Mouse (Mus musculus) layer of hippocampus, postnatal 36 days (tissue): ENCODE measurements around the gene Brd3. TPM values are rescaled to one million over a fixed set of nuclear protein-coding genes. Genes with fewer than 3 reads are reported as not detected.

Experiments used
- DNase-seq, 2 experiments: peaks; one replicate each; pipeline ENCODE4 v3.0.0; 2022
- total RNA-seq, 2 experiments: library from RNA; stranded (reverse); gene quantifications; 2 replicates each; pipeline ENCODE4 v1.2.3; 2021

The Brd3 gene
- total RNA-seq, 2 experiments from 2014 or later, result 54.5 to 56.6 TPM

DNA sequence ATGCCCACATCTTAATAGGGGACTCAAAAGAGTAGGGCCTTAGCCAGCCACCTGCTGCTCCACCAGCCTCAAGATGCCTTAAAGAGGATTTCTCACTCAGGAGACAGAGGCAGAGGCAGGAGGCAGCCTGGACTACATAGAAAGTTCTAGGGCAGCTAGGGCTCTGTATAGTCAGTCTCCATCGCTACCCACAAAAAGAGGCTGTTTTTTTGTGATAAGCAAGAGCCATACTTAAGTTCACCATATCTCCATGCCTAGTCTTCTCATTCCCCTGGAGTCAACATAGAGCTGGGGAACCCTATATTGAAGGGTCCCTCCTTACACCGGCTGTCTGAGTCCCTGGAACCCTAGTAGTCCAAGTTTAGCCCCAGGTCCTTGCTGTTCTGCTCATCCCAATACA is 36.9 kb downstream of the Brd3 start:
- DNase-seq, result no peak

DNA sequence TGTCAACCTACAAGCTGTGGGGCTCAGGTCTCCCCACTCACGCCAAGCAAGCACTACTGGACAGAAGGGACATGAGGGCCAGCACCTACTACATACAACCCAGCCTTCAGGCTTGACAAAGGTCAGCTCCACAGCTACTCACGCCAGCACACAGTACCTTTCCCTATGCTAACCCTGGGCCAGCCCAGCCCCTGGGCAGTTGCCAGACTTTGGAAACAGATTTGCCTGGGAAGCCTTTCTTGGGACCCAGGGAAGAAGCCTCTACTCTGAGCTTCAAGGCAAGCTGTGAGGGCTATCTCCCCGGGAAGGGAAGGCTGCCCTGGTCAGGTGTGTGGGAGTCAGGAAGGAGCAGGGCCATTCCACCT is 37.5 kb downstream of the Brd3 start:
- DNase-seq, result no peak

DNA sequence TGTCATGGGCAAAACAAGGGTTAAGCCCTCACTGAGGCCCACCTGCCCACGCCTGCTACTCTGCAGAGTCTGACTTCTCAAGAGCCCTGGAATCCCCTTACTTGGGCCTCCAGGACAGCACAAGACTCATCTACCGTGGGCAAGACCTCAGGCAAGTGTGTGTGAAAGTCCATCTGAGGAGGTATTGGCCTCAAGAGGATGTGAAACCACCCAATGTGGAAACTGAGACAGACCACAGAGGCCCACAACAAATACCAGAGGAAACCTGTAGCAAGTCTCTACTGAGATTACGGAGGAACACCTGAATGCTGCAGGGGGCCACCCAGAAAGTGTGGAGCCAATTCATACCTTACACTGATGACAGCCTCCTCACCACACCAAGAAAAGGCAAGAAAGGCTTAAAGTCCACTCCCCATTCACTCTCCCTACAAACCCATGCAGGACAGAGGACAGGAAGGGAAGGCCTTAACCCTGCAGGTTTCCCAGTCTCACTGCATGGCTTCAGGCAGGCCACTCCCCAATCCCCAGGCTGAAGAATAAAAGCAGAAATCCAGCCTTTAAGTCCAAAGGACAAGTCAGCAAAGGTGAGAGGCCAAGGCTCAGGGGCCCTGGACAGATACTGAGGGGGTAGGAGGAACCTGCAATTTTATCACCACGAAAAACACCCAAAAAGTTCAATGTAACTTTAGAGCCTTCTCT is 38.0 kb downstream of the Brd3 start:
- no peak for DNase-seq

DNA sequence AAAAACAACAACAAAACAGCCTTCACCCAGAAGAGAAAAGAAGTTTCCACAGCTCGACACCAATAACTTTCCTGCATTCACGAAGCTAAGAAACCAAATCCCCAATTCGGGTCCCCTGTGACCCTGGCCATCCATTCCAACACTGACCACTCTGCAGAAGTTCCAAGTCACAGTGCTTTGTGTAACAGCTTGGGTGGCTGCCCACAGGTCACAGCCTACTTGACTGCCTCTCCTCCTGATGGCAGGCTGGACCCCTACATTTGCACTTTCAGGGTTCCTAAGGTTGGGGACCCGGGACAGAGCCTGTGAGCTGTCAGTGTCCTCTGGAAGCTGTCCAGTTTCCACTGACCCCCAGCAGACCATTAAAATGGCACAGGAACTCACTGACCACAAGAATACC is 44.6 kb downstream of the Brd3 start:
- no peak for DNase-seq

- DNase-seq, result no peak
Observed at GRCm38 (mm10) chr2:27461881-27462660, 45.4 kb downstream of the Brd3 start.

GRCm38 (mm10) chr2:27460651-27461050 is 46.8 kb downstream of the Brd3 start:
- DNase-seq, result no peak

GRCm38 (mm10) chr2:27460163-27460562 is 47.3 kb downstream of the Brd3 start:
- DNase-seq, result no peak

- DNase-seq, result no peak
Observed at GRCm38 (mm10) chr2:27459735-27460134, 47.7 kb downstream of the Brd3 start.

DNA sequence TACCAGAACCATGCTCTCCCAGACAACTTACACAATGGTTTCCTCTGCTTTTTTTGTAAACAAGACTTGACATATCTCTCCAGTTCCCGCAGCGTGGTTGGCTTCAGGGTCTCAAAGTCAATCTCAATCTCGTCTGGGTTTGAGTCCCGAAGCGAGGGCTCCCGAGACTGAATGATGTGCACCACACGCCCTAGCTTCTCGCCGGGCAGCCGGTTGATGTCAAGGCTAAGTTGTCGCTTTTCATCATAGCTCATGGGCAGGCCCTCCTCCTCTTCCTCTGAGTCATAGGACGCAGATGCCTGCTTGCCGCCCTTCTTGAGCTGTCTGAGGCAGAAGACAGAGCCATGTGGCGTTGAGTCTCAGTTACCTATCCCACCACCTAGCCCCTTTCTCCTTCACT is 57.2 kb downstream of the Brd3 start:
- DNase-seq, result no peak

DNA sequence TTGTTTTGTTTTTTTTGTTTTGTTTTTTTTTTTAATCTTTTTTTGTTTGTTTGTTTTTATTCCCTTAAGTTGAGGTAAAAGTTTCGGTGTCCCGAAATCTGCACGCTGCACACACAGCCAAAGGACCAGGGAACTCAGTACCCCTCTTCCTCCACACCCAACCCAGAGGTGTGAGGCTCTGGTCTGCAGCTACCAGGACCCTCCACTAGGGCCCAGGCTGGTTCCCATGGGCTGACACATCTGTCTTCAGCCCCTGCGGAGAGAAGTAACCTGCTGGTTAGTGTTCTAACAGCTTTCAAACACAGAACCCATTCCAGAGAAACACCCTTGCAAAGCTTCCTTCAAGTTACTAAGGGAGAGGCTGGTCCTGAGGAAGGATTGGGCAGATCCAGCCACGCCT is 59.7 kb downstream of the Brd3 start:
- DNase-seq, result no peak

DNA sequence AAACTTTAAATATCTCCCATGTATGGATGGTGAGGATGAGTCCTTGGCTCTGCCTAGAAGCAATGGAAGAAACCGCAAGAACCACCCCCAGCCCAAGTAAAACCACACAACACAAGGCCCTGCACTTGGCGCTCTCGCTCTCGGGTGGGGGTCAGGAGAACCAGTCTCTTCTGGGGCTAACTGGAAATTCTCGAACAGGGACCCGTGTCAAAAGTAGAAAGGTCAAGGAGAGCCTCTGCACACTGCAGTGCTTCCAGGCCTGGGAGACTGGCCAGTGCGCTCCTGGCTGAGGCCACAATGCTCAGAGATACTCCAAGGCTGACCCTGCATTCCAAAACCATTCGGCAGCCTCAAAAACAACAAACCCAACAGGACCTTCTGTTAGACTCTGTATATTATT is 60.6 kb downstream of the Brd3 start:
- no peak for DNase-seq

- no peak for DNase-seq
Observed at GRCm38 (mm10) chr2:27445910-27446309, 61.6 kb downstream of the Brd3 start.

DNA sequence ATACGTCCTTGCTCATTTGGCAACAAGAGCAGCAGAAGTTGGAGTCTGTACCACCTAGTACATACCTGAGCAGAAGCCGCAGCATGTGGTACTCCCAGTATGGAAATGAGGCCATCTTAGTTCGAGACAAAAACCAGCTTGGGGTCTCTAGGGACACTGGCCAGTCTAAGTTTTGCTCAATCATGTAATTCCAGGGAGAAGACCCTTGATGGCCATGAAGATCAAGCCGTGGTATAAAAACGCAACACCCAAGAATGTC is 64.1 kb downstream of the Brd3 start:
- no peak for DNase-seq

- no peak for DNase-seq
Observed at GRCm38 (mm10) chr2:27442708-27443449, 64.6 kb downstream of the Brd3 start.

- peak; percentile 94 for DNase-seq
Observed at GRCm38 (mm10) chr2:27441767-27442707, 65.4 kb downstream of the Brd3 start, which contains the start of gene Brd3os. Brd3os (plus strand) TSS chr2:27442324.

DNA sequence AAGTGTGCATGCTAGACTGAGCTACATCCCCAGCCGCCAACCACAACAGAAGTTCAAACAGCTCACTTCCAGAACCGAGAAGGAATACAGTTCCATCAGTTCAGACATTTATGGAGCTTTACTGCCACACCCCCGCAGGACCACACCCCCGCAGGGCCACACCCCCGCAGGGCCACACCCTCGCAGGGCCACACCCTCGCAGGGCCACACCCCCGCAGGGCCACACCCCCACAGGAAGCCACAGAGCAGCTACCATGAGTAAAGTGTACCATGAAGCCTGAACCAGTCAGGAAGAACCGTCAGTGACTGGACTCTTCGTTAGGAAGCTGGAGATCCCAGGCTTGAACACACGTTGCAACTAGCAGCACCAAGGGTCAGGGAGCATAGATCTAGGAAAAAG is 69.2 kb downstream of the Brd3 start:
- no peak for DNase-seq

- no peak for DNase-seq
Observed at GRCm38 (mm10) chr2:27437876-27438275, 69.6 kb downstream of the Brd3 start.

DNA sequence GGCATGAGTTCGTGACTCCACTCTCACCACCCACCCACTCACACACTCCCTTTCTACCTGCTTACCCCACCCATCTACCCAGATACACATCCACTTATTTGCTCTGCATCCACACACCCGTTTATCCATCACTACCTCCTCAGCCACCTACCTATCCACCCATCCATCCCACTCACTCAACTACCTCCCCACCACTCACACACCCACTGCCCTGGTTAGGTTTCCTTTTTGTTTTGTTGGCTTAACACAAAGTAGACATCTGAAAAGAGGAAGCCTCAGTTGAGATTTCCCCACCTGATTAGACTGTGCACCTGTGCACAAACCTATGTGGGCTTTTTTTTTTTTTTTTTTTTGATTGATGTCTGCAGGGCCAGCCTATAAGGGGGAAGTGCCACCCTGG is 74.9 kb downstream of the Brd3 start:
- no peak for DNase-seq

DNA sequence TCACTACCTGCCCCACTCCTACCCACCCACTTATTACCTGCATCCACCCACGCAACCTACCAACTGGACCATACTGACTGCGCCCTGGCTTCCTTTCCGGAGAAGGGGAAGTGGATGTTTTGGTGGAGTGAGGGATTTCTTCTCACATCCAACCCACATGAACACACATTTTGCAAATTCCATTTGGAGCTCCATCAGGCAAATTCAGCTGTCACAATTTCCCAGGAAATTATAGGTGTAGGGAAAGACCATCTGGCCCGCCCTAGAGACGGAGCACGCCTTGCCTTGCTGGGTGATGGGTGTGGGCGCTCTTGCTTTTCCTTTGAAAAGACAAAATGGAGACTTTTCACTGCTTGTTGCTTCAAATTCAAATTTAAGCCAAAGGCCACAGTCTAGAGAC is 76.8 kb downstream of the Brd3 start:
- DNase-seq, result peak; percentile 50 to 52

DNA sequence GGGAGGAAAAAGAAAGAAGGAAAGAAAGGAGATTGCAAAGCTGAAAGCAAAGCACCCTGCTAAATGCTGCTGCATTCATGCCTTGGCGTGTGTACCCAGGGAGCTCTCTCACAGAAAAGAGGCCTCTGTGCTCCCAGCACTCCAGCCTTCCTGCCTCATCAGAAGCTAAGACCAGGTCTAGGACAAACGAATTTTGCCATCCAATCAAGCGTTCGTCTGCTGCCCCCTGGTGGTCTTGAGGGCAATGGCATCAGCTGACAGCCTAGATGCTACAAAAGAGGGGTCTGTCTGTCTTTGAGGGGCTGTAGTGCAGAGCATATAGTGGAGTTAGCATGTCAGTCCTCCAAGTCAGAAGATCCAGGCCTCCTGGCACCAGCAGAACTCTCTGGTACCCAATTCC is 79.4 kb downstream of the Brd3 start:
- DNase-seq, result peak; percentile 79 to 83

DNA sequence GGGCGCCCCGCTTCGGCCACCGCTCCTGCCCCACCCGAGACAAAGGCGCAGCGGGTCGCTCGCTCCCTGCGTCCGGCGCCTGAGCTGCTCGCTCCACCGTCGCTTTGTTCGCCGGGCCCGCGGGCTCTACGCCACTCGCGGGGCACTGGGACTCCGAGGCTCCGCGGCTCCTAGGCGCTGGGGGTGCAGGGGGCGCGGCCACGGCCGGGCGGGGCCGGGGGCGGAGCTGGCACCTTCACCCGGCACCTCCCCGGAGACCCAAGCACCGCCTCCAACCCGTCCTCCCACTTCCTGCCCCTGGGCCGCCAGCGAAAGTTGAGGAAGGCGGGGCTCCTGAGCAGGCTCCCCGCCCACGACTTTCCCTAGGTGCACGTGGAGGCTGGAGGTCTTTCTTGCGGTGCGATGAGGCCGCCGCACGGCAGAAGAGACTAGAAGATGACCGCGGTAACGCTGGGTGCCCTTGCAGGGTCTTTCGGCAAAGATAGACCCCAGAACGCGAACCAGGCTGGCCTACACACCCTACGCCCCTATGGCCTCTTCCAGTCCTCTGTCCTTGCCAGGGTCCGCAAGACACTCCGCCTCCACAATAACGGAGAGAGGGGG is 80.5 kb downstream of the Brd3 start, which contains the start of gene Vav2:
Gene Vav2 (minus strand): TSS at position 179 of the 603 bp plus-strand sequence.
- DNase-seq, result peak; percentile 76 to 81

DNA sequence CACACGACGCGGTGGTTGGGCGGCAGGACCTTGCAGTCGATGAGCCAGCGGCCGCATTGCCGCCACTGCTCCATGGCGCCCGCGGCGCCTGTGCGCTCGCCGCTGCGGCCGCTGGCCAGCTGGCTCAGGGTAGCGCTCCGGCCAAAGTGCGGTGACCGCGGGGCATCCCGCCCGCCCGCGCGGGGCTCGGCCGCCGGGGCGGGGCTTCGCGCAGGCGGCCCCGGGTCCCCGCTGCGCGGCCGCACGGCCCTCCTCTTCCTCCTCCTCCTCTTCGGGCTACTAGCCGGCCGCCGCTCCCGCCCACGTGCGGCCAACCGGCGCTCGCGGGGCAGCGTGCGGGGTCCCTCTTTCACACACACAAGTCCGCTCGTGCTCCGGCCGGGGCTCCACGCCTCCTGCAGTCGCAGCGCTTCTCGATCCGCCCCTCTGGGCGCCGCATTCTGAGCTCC is 81.0 kb downstream of the Brd3 start:
- DNase-seq, result peak in 1 of 2 experiments; percentile 37
